13 mouse cellular contexts compared by ENCODE assay signal in genomic region chr3:144586731-144587130, GRCm38 (mm10). TPM values are rescaled to one million over a fixed set of nuclear protein-coding genes. Genes with fewer than 3 reads are reported as not detected.
DNase-seq lines count a peak whose midpoint lies in the region; ATAC-seq and TF ChIP-seq lines count a peak whose summit lies in the region.
"Had no signal": no experiment of that assay in that cellular context is flagged by ENCODE, and none has a peak within 500 bp of the region (broad histone marks: within the 10 kb centered on the region; RNA-seq: fewer than 3 reads in every experiment).

No protein-coding gene starts in this region.

- H3K27me3 ChIP-seq in lung, embryonic 14.5 days (ENCODE audit: insufficient read depth, low read length): no peaks in the 10 kb centered on the region
- no peaks in the 10 kb centered on the region for H3K27me3 ChIP-seq in heart, embryonic 16.5 days (ENCODE audit: control insufficient read depth, insufficient read depth, low read length)
- no peaks in the 10 kb centered on the region for H3K27me3 ChIP-seq in hindbrain, embryonic 10.5 days (ENCODE audit: insufficient read depth, poor library complexity, severe bottlenecking)
- H3K27me3 ChIP-seq: liver, embryonic 15.5 days had no signal

- 79% methylated on average over 7 of the region's 7 CpGs for WGBS in lung, embryonic 14.5 days
- WGBS in heart, embryonic 16.5 days: 64% methylated on average over 7 of the region's 7 CpGs
- WGBS in macrophage (ENCODE audit: missing documents): 95% methylated on average over 7 of the region's 7 CpGs
- 93% methylated on average over 7 of the region's 7 CpGs for WGBS in hindbrain, embryonic 10.5 days

- H3K36me3 ChIP-seq in lung, embryonic 14.5 days (ENCODE audit: insufficient read depth): peaks cover 51% of the 10 kb centered on the region
- H3K36me3 ChIP-seq in heart, embryonic 16.5 days (ENCODE audit: control insufficient read depth, insufficient read depth): peaks cover 10% of the 10 kb centered on the region
- H3K36me3 ChIP-seq in macrophage (ENCODE audit: inconsistent target): peaks cover 7% of the 10 kb centered on the region; the same call in 1 of the 2 replicates
- peaks cover 86% of the 10 kb centered on the region for H3K36me3 ChIP-seq in hindbrain, embryonic 10.5 days

- ATAC-seq in lung, embryonic 14.5 days (ENCODE audit: insufficient read depth): no peak
- no peak for ATAC-seq in heart, embryonic 16.5 days (replicated peaks; ENCODE audit: extremely low read depth, insufficient read depth, low FRiP score)
- ATAC-seq: midbrain, embryonic 16.5 days had no signal

- H3K79me2 ChIP-seq in macrophage (ENCODE audit: inconsistent target): peaks cover 87% of the 10 kb centered on the region

- intact Hi-C loops in gastrocnemius, adult 2 months (cut with DNase I): no loop called here
- intact Hi-C loops in left cerebral cortex, adult 2 months (cut with DNase I): no loop called here

- H3K27ac ChIP-seq in gastrocnemius, adult 2 months: peak overlapping the region; percentile 78
- 0 out of 2 replicates have a peak overlapping the region, but pooled peaks have one; percentile 30 for H3K27ac ChIP-seq in lung, embryonic 14.5 days (ENCODE audit: low read depth)
- peak overlapping the region; percentile 62 for H3K27ac ChIP-seq in heart, embryonic 16.5 days (ENCODE audit: low read length)
- H3K27ac ChIP-seq in macrophage: peak overlapping the region; percentile 93
- no peak overlapping the region for H3K27ac ChIP-seq in hindbrain, embryonic 10.5 days
- no peak overlapping the region for H3K27ac ChIP-seq in left cerebral cortex, adult 2 months
- H3K27ac ChIP-seq: liver, embryonic 15.5 days had no signal

- H3K4me1 ChIP-seq in lung, embryonic 14.5 days (ENCODE audit: insufficient read depth): no peaks in the 10 kb centered on the region
- H3K4me1 ChIP-seq in heart, embryonic 16.5 days (ENCODE audit: control insufficient read depth, insufficient read depth, low read length): peaks cover 31% of the 10 kb centered on the region
- no peaks in the 10 kb centered on the region; the same call in 1 of the 2 replicates for H3K4me1 ChIP-seq in hindbrain, embryonic 10.5 days (replicated peaks)

- DNase-seq in gastrocnemius, adult 2 months: no peak
- no peak for DNase-seq in gastrocnemius, adult 18-20 months (ENCODE audit: low spot score)
- DNase-seq in lung, embryonic 14.5 days: peak; percentile 34
- no peak for DNase-seq in lung, postnatal 14 days
- DNase-seq in hindbrain, embryonic 10.5 days (ENCODE audit: low spot score): no peak
- no peak for DNase-seq in left cerebral cortex, adult 2 months (ENCODE audit: extremely low spot score in 1 of 2, low spot score in 2 of 2)
- DNase-seq: adrenal gland, postnatal 14 days; cerebellum, adult 18-20 months; layer of hippocampus, postnatal 36 days had no signal

- no peaks in the 10 kb centered on the region for H3K9me3 ChIP-seq in lung, embryonic 14.5 days (ENCODE audit: low read depth, low read length)
- no peaks in the 10 kb centered on the region for H3K9me3 ChIP-seq in heart, embryonic 16.5 days (replicated peaks; ENCODE audit: control insufficient read depth, low read length)
- no peaks in the 10 kb centered on the region for H3K9me3 ChIP-seq in hindbrain, embryonic 10.5 days
- H3K9me3 ChIP-seq: liver, embryonic 15.5 days had no signal

- peak overlapping the region; percentile 26 for H3K4me3 ChIP-seq in gastrocnemius, adult 2 months
- no peak overlapping the region for H3K4me3 ChIP-seq in lung, embryonic 14.5 days (ENCODE audit: low read depth, low read length)
- no peak overlapping the region for H3K4me3 ChIP-seq in heart, embryonic 16.5 days (ENCODE audit: low read length)
- no peak overlapping the region for H3K4me3 ChIP-seq in macrophage (ENCODE audit: inconsistent target)
- H3K4me3 ChIP-seq in hindbrain, embryonic 10.5 days: no peak overlapping the region
- H3K4me3 ChIP-seq in left cerebral cortex, adult 2 months: no peak overlapping the region
- H3K4me3 ChIP-seq: liver, embryonic 15.5 days had no signal

- no peak for TF ChIP-seq CTCF in gastrocnemius, adult 2 months (IDR thresholded peaks at IDR 0.05)
- no peak for TF ChIP-seq CTCF in lung, embryonic 14.5 days (IDR thresholded peaks at IDR 0.05; ENCODE audit: low read depth)
- no peak for TF ChIP-seq CTCF in left cerebral cortex, adult 2 months (IDR thresholded peaks at IDR 0.05)

- no peak overlapping the region for H3K9ac ChIP-seq in lung, embryonic 14.5 days
- no peak overlapping the region for H3K9ac ChIP-seq in heart, embryonic 16.5 days (ENCODE audit: low read length)
- H3K9ac ChIP-seq: liver, embryonic 15.5 days had no signal

- no peak overlapping the region for H3K4me2 ChIP-seq in lung, embryonic 14.5 days
- H3K4me2 ChIP-seq in heart, embryonic 16.5 days (ENCODE audit: low read depth, low read length): no peak overlapping the region
- H3K4me2 ChIP-seq: liver, embryonic 15.5 days had no signal

RNA-seq across cellular contexts. Expression of gene Selenof, which starts 16.6 kb away (rescaled TPM):
- total RNA-seq in gastrocnemius, adult 2 months (2021): 100 to 1,000 TPM; 115 to 122 TPM
- 100 to 1,000 TPM; 109 to 111 TPM for total RNA-seq in gastrocnemius, adult 18-20 months (2021)
- 497 and 531 TPM in 2 replicates for polyA plus RNA-seq in lung, embryonic 14.5 days (2014; fragmentation: Nextera tagmentation; extraction: Ambion mirVana)
- 453 and 470 TPM in 2 replicates for polyA plus RNA-seq in heart, embryonic 16.5 days (2015; fragmentation: Nextera tagmentation; extraction: Ambion mirVana)
- 100 to 1,000 TPM in 2 of 26 experiments, 10 to 100 TPM in 24; 23.5 to 130 (median 58.2) TPM for total RNA-seq in macrophage (2018; cell fraction: chromatin; rRNA removed)
- total RNA-seq in macrophage (2018; cell fraction: cytosol; rRNA removed): 100 to 1,000 TPM; 224 to 356 (median 300) TPM
- 100 to 1,000 TPM in 15 of 26 experiments, 10 to 100 TPM in 11; 53.0 to 207 (median 110) TPM for total RNA-seq in macrophage (2018; cell fraction: nucleus; rRNA removed)
- 374 to 535 TPM (median 384 TPM) in 3 replicates for polyA plus RNA-seq in macrophage (2018)
- 484 and 487 TPM in 2 replicates for polyA plus RNA-seq in hindbrain, embryonic 10.5 days (2016; fragmentation: Nextera tagmentation; extraction: Ambion mirVana)
- 100 to 1,000 TPM; 204 to 206 TPM for total RNA-seq in left cerebral cortex, adult 2 months (2021)

RNA-seq across cellular contexts. Expression of gene Hs2st1, which starts 16.8 kb away (rescaled TPM):
- total RNA-seq in gastrocnemius, adult 2 months (2021): 10 to 100 TPM; 12.8 to 14.8 TPM
- 10 to 100 TPM; 10.8 to 12.5 TPM for total RNA-seq in gastrocnemius, adult 18-20 months (2021)
- 11.9 and 13.3 TPM in 2 replicates for polyA plus RNA-seq in lung, embryonic 14.5 days (2014; fragmentation: Nextera tagmentation; extraction: Ambion mirVana)
- polyA plus RNA-seq in heart, embryonic 16.5 days (2015; fragmentation: Nextera tagmentation; extraction: Ambion mirVana): 6.3 and 6.6 TPM in 2 replicates
- total RNA-seq in macrophage (2018; cell fraction: chromatin; rRNA removed): 10 to 100 TPM in 21 of 26 experiments, 1 to 10 TPM in 5; 7.0 to 58.2 (median 26.5) TPM
- 10 to 100 TPM in 25 of 26 experiments, 1 to 10 TPM in 1; 9.9 to 24.7 (median 16.5) TPM for total RNA-seq in macrophage (2018; cell fraction: cytosol; rRNA removed)
- total RNA-seq in macrophage (2018; cell fraction: nucleus; rRNA removed): 10 to 100 TPM; 13.2 to 73.1 (median 28.4) TPM
- 14.6 to 16.6 TPM (median 16.5 TPM) in 3 replicates for polyA plus RNA-seq in macrophage (2018)
- polyA plus RNA-seq in hindbrain, embryonic 10.5 days (2016; fragmentation: Nextera tagmentation; extraction: Ambion mirVana): 12.6 and 13.3 TPM in 2 replicates
- total RNA-seq in left cerebral cortex, adult 2 months (2021): 10 to 100 TPM; 47.2 to 50.7 TPM

Comparison
In these comparisons a context has a peak if more than half of its experiments do, and no peak if none do; other contexts are left out.
1. H3K27ac ChIP-seq: peak in gastrocnemius, adult 2 months (single experiment), lung, embryonic 14.5 days (single experiment), heart, embryonic 16.5 days (single experiment) and macrophage (single experiment); none in hindbrain, embryonic 10.5 days (single experiment) and left cerebral cortex, adult 2 months (single experiment).